Mouse (Mus musculus) testis, postnatal 10 days (tissue): ENCODE results near the gene Mpc1.
"Not testable (repeated sequence)": the region's sequence is repeated elsewhere in the genome, so short reads cannot be mapped to it uniquely, and the experiment has no call there.

ENCODE experiments used
- DNase-seq: peaks from one replicate; pipeline ENCODE4 v3.0.0; 2021; ENCODE audit warnings: low spot score

Mpc1 gene

GRCm38 (mm10) chr17:8282821-8283525 lies at the start of gene Mpc1:
TSS of gene Mpc1 (plus strand) at chr17:8282904.
- DNase-seq, result peak; percentile 86

GRCm38 (mm10) chr17:8233618-8234214 lies 49.0 kb upstream of the Mpc1 start:
- DNase-seq, result no peak

- no peak for DNase-seq
Measured at GRCm38 (mm10) chr17:8234537-8234936, 48.2 kb upstream of the Mpc1 start.

GRCm38 (mm10) chr17:8235743-8236142 lies 47.0 kb upstream of the Mpc1 start, which contains the start of gene Ccr6:
TSS of gene Ccr6 (plus strand) at chr17:8236043.
- no peak for DNase-seq

GRCm38 (mm10) chr17:8238012-8238710 lies 44.5 kb upstream of the Mpc1 start:
- no peak for DNase-seq

GRCm38 (mm10) chr17:8239561-8239960 lies 43.1 kb upstream of the Mpc1 start:
- no peak for DNase-seq

GRCm38 (mm10) chr17:8240517-8240916 lies 42.2 kb upstream of the Mpc1 start:
- no peak for DNase-seq

GRCm38 (mm10) chr17:8241645-8242044 lies 41.1 kb upstream of the Mpc1 start:
- DNase-seq, result no peak

- no peak for DNase-seq
Measured at GRCm38 (mm10) chr17:8242186-8242585, 40.5 kb upstream of the Mpc1 start.

GRCm38 (mm10) chr17:8244124-8244523 lies 38.6 kb upstream of the Mpc1 start:
- DNase-seq, result no peak

GRCm38 (mm10) chr17:8246102-8246754 lies 36.5 kb upstream of the Mpc1 start:
- no peak for DNase-seq

- no peak for DNase-seq
Measured at GRCm38 (mm10) chr17:8251704-8252103, 31.0 kb upstream of the Mpc1 start.

- DNase-seq, result no peak
Measured at GRCm38 (mm10) chr17:8254268-8254667, 28.4 kb upstream of the Mpc1 start.

GRCm38 (mm10) chr17:8254914-8255313 lies 27.8 kb upstream of the Mpc1 start:
- DNase-seq, result no peak

- DNase-seq, result no peak
Measured at GRCm38 (mm10) chr17:8255583-8255982, 27.1 kb upstream of the Mpc1 start.

- DNase-seq, result no peak
Measured at GRCm38 (mm10) chr17:8256982-8257381, 25.7 kb upstream of the Mpc1 start.

- not testable (repeated sequence) for DNase-seq
Measured at GRCm38 (mm10) chr17:8264638-8265037, 18.1 kb upstream of the Mpc1 start.

- no peak for DNase-seq
Measured at GRCm38 (mm10) chr17:8272054-8272749, 10.5 kb upstream of the Mpc1 start.

- no peak for DNase-seq
Measured at GRCm38 (mm10) chr17:8272951-8273350, 9.8 kb upstream of the Mpc1 start.

- no peak for DNase-seq
Measured at GRCm38 (mm10) chr17:8276071-8276470, 6.6 kb upstream of the Mpc1 start.

- DNase-seq, result no peak
Measured at GRCm38 (mm10) chr17:8276680-8277079, 6.0 kb upstream of the Mpc1 start.

- no peak for DNase-seq
Measured at GRCm38 (mm10) chr17:8277266-8277665, 5.4 kb upstream of the Mpc1 start.
